Mouse (Mus musculus) midbrain, postnatal 0 days (tissue): ENCODE results near the gene Mapkap1. TPM values are rescaled to one million over a fixed set of nuclear protein-coding genes. Genes with fewer than 3 reads are reported as not detected.

Experiments
- ATAC-seq: fragments of 200-750 bp; cut with Nextera tagmentation; 2 replicates; pipeline ENCODE4 v1.8.0; 2017; ENCODE audit warnings: moderate number of reproducible peaks, mild to moderate bottlenecking, moderate TSS enrichment, moderate library complexity; ENCODE audit not compliant: low FRiP score
- DNase-seq: peaks from one replicate; pipeline ENCODE4 v3.0.0-alpha.2; 2015; ENCODE audit warnings: low spot score
- H3K27ac ChIP-seq: fragments of 300-500 bp; sonication (generic); 2 replicates; pipeline ENCODE4 v1.5.1; 2014; ENCODE audit warnings: low read depth, mild to moderate bottlenecking, low read length, mixed read lengths
- H3K27me3 ChIP-seq: fragments of 300-500 bp; sonication (generic); 2 replicates; pipeline ENCODE4 v1.6.1; 2014; ENCODE audit warnings: low read length, control low read depth, mixed read lengths; ENCODE audit not compliant: insufficient read depth
- H3K36me3 ChIP-seq: fragments of 300-500 bp; sonication (generic); 2 replicates; pipeline ENCODE4 v1.6.1; 2014; ENCODE audit warnings: low read length, control low read depth, mixed read lengths; ENCODE audit not compliant: insufficient read depth
- H3K4me1 ChIP-seq: fragments of 300-500 bp; sonication (generic); 2 replicates; pipeline ENCODE4 v1.6.1; 2014; ENCODE audit warnings: mild to moderate bottlenecking, control low read depth, antibody characterized with exemption, low read length, mixed read lengths; ENCODE audit not compliant: insufficient read depth
- H3K4me2 ChIP-seq: fragments of 300-500 bp; sonication (generic); 2 replicates; pipeline ENCODE4 v1.6.1; 2014; ENCODE audit warnings: low read depth, mild to moderate bottlenecking, low read length, mixed read lengths; ENCODE audit not compliant: poor library complexity, severe bottlenecking
- H3K4me3 ChIP-seq: fragments of 300-500 bp; sonication (generic); 2 replicates; pipeline ENCODE4 v1.5.1; 2014; ENCODE audit warnings: low read depth, mild to moderate bottlenecking, low read length, moderate library complexity
- H3K9ac ChIP-seq: fragments of 300-500 bp; sonication (generic); replicated peaks from 2 replicates; pipeline ENCODE4 v1.6.1; 2014; ENCODE audit warnings: mild to moderate bottlenecking, low read length, moderate library complexity, mixed read lengths; ENCODE audit not compliant: poor library complexity, severe bottlenecking
- H3K9me3 ChIP-seq: fragments of 300-500 bp; sonication (generic); 2 replicates; pipeline ENCODE4 v1.6.1; 2016; ENCODE audit warnings: low read length, control low read depth
- CTCF ChIP-seq: IDR thresholded peaks from 2 replicates; pipeline ENCODE4 v1.5.1; 2016; ENCODE audit warnings: antibody characterized with exemption, mild to moderate bottlenecking
- WGBS: fragments of 180-500 bp; shearing (Covaris S2); extraction: QIAGEN DNeasy Blood & Tissue Kit; methylation state at CpG from one replicate; pipeline ENCODE4 v1.1.7; 2014; 5-methylcytosine and 5-hydroxymethylcytosine counted together
- polyA plus RNA-seq: library from polyadenylated mRNA; unstranded; fragments of >200 nt; fragmentation: Nextera tagmentation; extraction: Ambion mirVana; gene quantifications from 2 replicates; pipeline ENCODE4 v1.2.1, GENCODE M21; 2015
- total RNA-seq: library from RNA; depleted of rRNA; stranded (reverse); fragments of >200 nt; gene quantifications from 2 replicates; pipeline ENCODE4 v1.2.3, GENCODE M21; 2014

The Mapkap1 gene
- total and polyA plus RNA-seq, 2 experiments from 2014 or later: 83.0 to 101 TPM

GRCm38 (mm10) chr2:34609516-34609915 is 202.9 kb downstream of the Mapkap1 start:
- no peak for ATAC-seq
- 89% methylated on average over 4 of the region's 4 CpGs for WGBS
- Histone ChIP-seq H3K9me3 (no peaks in the 10 kb centered on the region), H3K4me3 (no peak overlapping the region), H3K36me3 (no peaks in the 10 kb centered on the region), H3K27ac (no peak overlapping the region), H3K27me3 (no peaks in the 10 kb centered on the region), H3K4me2 (no peak overlapping the region), H3K4me1 (no peaks in the 10 kb centered on the region), H3K9ac (no peak overlapping the region)
- DNase-seq: no peak
- no peak for TF ChIP-seq CTCF

- WGBS: 88% methylated on average over 10 of the region's 10 CpGs
- Histone ChIP-seq H3K9ac (no peak overlapping the region), H3K36me3 (peaks cover 13% of the 10 kb centered on the region; the same call in 1 of the 2 replicates), H3K9me3 (no peaks in the 10 kb centered on the region), H3K4me3 (no peak overlapping the region), H3K4me1 (no peaks in the 10 kb centered on the region), H3K27ac (no peak overlapping the region), H3K4me2 (no peak overlapping the region), H3K27me3 (no peaks in the 10 kb centered on the region)
- ATAC-seq (no peak), DNase-seq (no peak)
- TF ChIP-seq CTCF: no peak
Measured at GRCm38 (mm10) chr2:34620778-34621415, 214.3 kb downstream of the Mapkap1 start.

GRCm38 (mm10) chr2:34621485-34621884 is 214.9 kb downstream of the Mapkap1 start:
- TF ChIP-seq CTCF: no peak
- WGBS: 92% methylated on average over 8 of the region's 8 CpGs
- Histone ChIP-seq H3K9me3 (no peaks in the 10 kb centered on the region), H3K36me3 (peaks cover 13% of the 10 kb centered on the region; the same call in 1 of the 2 replicates), H3K4me3 (no peak overlapping the region), H3K4me1 (no peaks in the 10 kb centered on the region), H3K4me2 (no peak overlapping the region), H3K27ac (no peak overlapping the region), H3K9ac (no peak overlapping the region), H3K27me3 (no peaks in the 10 kb centered on the region)
- ATAC-seq (no peak), DNase-seq (no peak)

GRCm38 (mm10) chr2:34622518-34622917 is 215.9 kb downstream of the Mapkap1 start:
- H3K4me1 ChIP-seq: no peaks in the 10 kb centered on the region
- no peak for TF ChIP-seq CTCF
- no peaks in the 10 kb centered on the region for H3K27me3 ChIP-seq
- no peak overlapping the region for H3K9ac ChIP-seq
- H3K4me3 ChIP-seq: no peak overlapping the region
- H3K9me3 ChIP-seq: no peaks in the 10 kb centered on the region
- H3K27ac ChIP-seq: no peak overlapping the region
- H3K36me3 ChIP-seq: peaks cover 13% of the 10 kb centered on the region; the same call in 1 of the 2 replicates
- 91% methylated on average over 11 of the region's 11 CpGs for WGBS
- no peak for DNase-seq
- ATAC-seq: no peak
- H3K4me2 ChIP-seq: no peak overlapping the region

- Histone ChIP-seq H3K4me3 (no peak overlapping the region), H3K4me1 (no peaks in the 10 kb centered on the region), H3K9ac (no peak overlapping the region), H3K27ac (no peak overlapping the region), H3K27me3 (no peaks in the 10 kb centered on the region), H3K36me3 (peaks cover 13% of the 10 kb centered on the region; the same call in 1 of the 2 replicates), H3K4me2 (no peak overlapping the region), H3K9me3 (no peaks in the 10 kb centered on the region)
- ATAC-seq (no peak), DNase-seq (no peak)
- WGBS: 81% methylated on average over 8 of the region's 8 CpGs
- TF ChIP-seq CTCF: no peak
Measured at GRCm38 (mm10) chr2:34623181-34623580, 216.6 kb downstream of the Mapkap1 start.

- no peak for DNase-seq
- WGBS: 96% methylated on average over 12 of the region's 12 CpGs
Measured at GRCm38 (mm10) chr2:34624076-34624475, 217.5 kb downstream of the Mapkap1 start.

More at GRCm38 (mm10) chr2:34624076-34624475, 217.5 kb downstream of the Mapkap1 start:
- Histone ChIP-seq H3K4me1 (no peaks in the 10 kb centered on the region), H3K27ac (no peak overlapping the region), H3K36me3 (peaks cover 13% of the 10 kb centered on the region; the same call in 1 of the 2 replicates), H3K27me3 (no peaks in the 10 kb centered on the region), H3K4me2 (no peak overlapping the region), H3K9me3 (no peaks in the 10 kb centered on the region), H3K9ac (no peak overlapping the region), H3K4me3 (no peak overlapping the region)
- TF ChIP-seq CTCF: no peak
- ATAC-seq: no peak
